Mouse (Mus musculus): ENCODE results near the gene Gm11011. TPM values are rescaled to one million over a fixed set of nuclear protein-coding genes. Genes with fewer than 3 reads are reported as not detected.

The Gm11011 gene
- polyA plus RNA-seq, 1 experiment from 2014 or later, result not detected

GRCm38 (mm10) chr2:169585631-169586285 lies 1.8 kb downstream of the Gm11011 start:
- Histone ChIP-seq H3K9ac (no peak overlapping the region), H3K4me2 (no peak overlapping the region), H3K9me3 (no peaks in the 10 kb centered on the region), H3K4me3 (no peak overlapping the region), H3K27me3 (replicated peaks) (no peaks in the 10 kb centered on the region), H3K36me3 (replicated peaks) (no peaks in the 10 kb centered on the region), H3K27ac (peak overlapping the region; percentile 48), H3K4me1 (peaks cover 18% of the 10 kb centered on the region)
- ATAC-seq (replicated peaks), result no peak
- 74% methylated on average over 12 of the region's 12 CpGs for WGBS

GRCm38 (mm10) chr2:169584745-169585456 lies 2.6 kb downstream of the Gm11011 start:
- Histone ChIP-seq H3K4me3 (no peak overlapping the region), H3K27ac (peak overlapping the region; percentile 48), H3K27me3 (replicated peaks) (no peaks in the 10 kb centered on the region), H3K36me3 (replicated peaks) (no peaks in the 10 kb centered on the region), H3K4me1 (peaks cover 18% of the 10 kb centered on the region), H3K9ac (no peak overlapping the region), H3K4me2 (peak overlapping the region; percentile 5; the same call in 1 of the 2 replicates), H3K9me3 (no peaks in the 10 kb centered on the region)
- ATAC-seq (replicated peaks), result 0 out of 2 replicates have a peak, but pooled peaks have one; percentile 30
- WGBS, result 28% methylated on average over 15 of the region's 15 CpGs

GRCm38 (mm10) chr2:169583476-169583875 lies 4.1 kb downstream of the Gm11011 start:
- no peaks in the 10 kb centered on the region for H3K9me3 ChIP-seq
- H3K9ac ChIP-seq, result no peak overlapping the region
- no peak overlapping the region for H3K4me2 ChIP-seq
- no peak overlapping the region for H3K27ac ChIP-seq
- H3K36me3 ChIP-seq (replicated peaks), result no peaks in the 10 kb centered on the region
- no peaks in the 10 kb centered on the region for H3K27me3 ChIP-seq (replicated peaks)
- 92% methylated on average over 3 of the region's 3 CpGs for WGBS
- H3K4me1 ChIP-seq, result peaks cover 18% of the 10 kb centered on the region
- ATAC-seq (replicated peaks), result no peak
- no peak overlapping the region for H3K4me3 ChIP-seq

- 69% methylated on average over 7 of the region's 7 CpGs for WGBS
- Histone ChIP-seq H3K27me3 (replicated peaks) (no peaks in the 10 kb centered on the region), H3K4me2 (no peak overlapping the region), H3K9me3 (no peaks in the 10 kb centered on the region), H3K4me1 (no peaks in the 10 kb centered on the region), H3K4me3 (no peak overlapping the region), H3K9ac (no peak overlapping the region), H3K27ac (no peak overlapping the region), H3K36me3 (replicated peaks) (no peaks in the 10 kb centered on the region)
- ATAC-seq (replicated peaks), result no peak
Observed at GRCm38 (mm10) chr2:169577508-169578196, 9.9 kb downstream of the Gm11011 start.

GRCm38 (mm10) chr2:169570063-169570462 lies 17.5 kb downstream of the Gm11011 start:
- no peak overlapping the region for H3K9ac ChIP-seq
- no peaks in the 10 kb centered on the region for H3K4me1 ChIP-seq
- no peak overlapping the region for H3K27ac ChIP-seq
- H3K4me2 ChIP-seq, result no peak overlapping the region
- ATAC-seq (replicated peaks), result no peak
- no peaks in the 10 kb centered on the region for H3K27me3 ChIP-seq (replicated peaks)
- H3K36me3 ChIP-seq (replicated peaks), result no peaks in the 10 kb centered on the region
- H3K9me3 ChIP-seq, result no peaks in the 10 kb centered on the region
- H3K4me3 ChIP-seq, result no peak overlapping the region
- 91% methylated on average over 10 of the region's 10 CpGs for WGBS

GRCm38 (mm10) chr2:169566159-169566558 lies 21.4 kb downstream of the Gm11011 start:
- Histone ChIP-seq H3K9ac (no peak overlapping the region), H3K4me1 (no peaks in the 10 kb centered on the region), H3K4me3 (no peak overlapping the region), H3K27ac (no peak overlapping the region), H3K9me3 (no peaks in the 10 kb centered on the region), H3K36me3 (replicated peaks) (no peaks in the 10 kb centered on the region), H3K4me2 (no peak overlapping the region), H3K27me3 (replicated peaks) (no peaks in the 10 kb centered on the region)
- 78% methylated on average over 4 of the region's 4 CpGs for WGBS
- no peak for ATAC-seq (replicated peaks)

- no peak overlapping the region for H3K4me3 ChIP-seq
- no peak overlapping the region for H3K4me2 ChIP-seq
- H3K9ac ChIP-seq, result no peak overlapping the region
- H3K9me3 ChIP-seq, result no peaks in the 10 kb centered on the region
- no peak overlapping the region for H3K27ac ChIP-seq
- H3K36me3 ChIP-seq (replicated peaks), result no peaks in the 10 kb centered on the region
- 80% methylated on average over 7 of the region's 7 CpGs for WGBS
- no peaks in the 10 kb centered on the region for H3K4me1 ChIP-seq
- ATAC-seq (replicated peaks), result no peak
- no peaks in the 10 kb centered on the region for H3K27me3 ChIP-seq (replicated peaks)
Observed at GRCm38 (mm10) chr2:169565751-169566150, 21.8 kb downstream of the Gm11011 start.

GRCm38 (mm10) chr2:169545674-169546073 lies 41.9 kb downstream of the Gm11011 start:
- WGBS, result 91% methylated on average over 7 of the region's 7 CpGs
- no peaks in the 10 kb centered on the region for H3K4me1 ChIP-seq
- ATAC-seq (replicated peaks), result no peak
- H3K36me3 ChIP-seq (replicated peaks), result no peaks in the 10 kb centered on the region
- H3K9ac ChIP-seq, result no peak overlapping the region
- H3K27me3 ChIP-seq (replicated peaks), result no peaks in the 10 kb centered on the region
- no peak overlapping the region for H3K27ac ChIP-seq
- H3K9me3 ChIP-seq, result no peaks in the 10 kb centered on the region
- no peak overlapping the region for H3K4me2 ChIP-seq
- H3K4me3 ChIP-seq, result no peak overlapping the region

GRCm38 (mm10) chr2:169538906-169539305 lies 48.6 kb downstream of the Gm11011 start:
- Histone ChIP-seq H3K9ac (no peak overlapping the region), H3K9me3 (no peaks in the 10 kb centered on the region), H3K4me3 (no peak overlapping the region), H3K36me3 (replicated peaks) (no peaks in the 10 kb centered on the region), H3K4me1 (0 out of 2 replicates have a peak, but pooled peaks cover 10% of the 10 kb centered on the region), H3K27ac (no peak overlapping the region), H3K4me2 (no peak overlapping the region), H3K27me3 (replicated peaks) (no peaks in the 10 kb centered on the region)
- ATAC-seq (replicated peaks), result no peak
- WGBS, result 79% methylated on average over 4 of the region's 4 CpGs

Other genes starting within 250 kb of the Gm11011 start
- 18.1 and 22.7 TPM in 2 replicates for gene Tshz2, start 45.3 kb upstream of the Gm11011 start, polyA plus RNA-seq (2015; fragmentation: Nextera tagmentation; extraction: Ambion mirVana)

All from midbrain, embryonic 15.5 days (tissue).